ENCODE assay signal across 31 mouse cellular contexts in genomic region chr11:103181349-103181748, GRCm38 (mm10). TPM values are rescaled to one million over a fixed set of nuclear protein-coding genes. Genes with fewer than 3 reads are reported as not detected.
A peak's percentile ranks its signal among the peaks of the same experiment; 100 is the strongest.
DNase-seq lines count a peak whose midpoint lies in the region; ATAC-seq and TF ChIP-seq lines count a peak whose summit lies in the region.
"Had no signal": no experiment of that assay in that cellular context is flagged by ENCODE, and none has a peak within 500 bp of the region (broad histone marks: within the 10 kb centered on the region; RNA-seq: fewer than 3 reads in every experiment).

No protein-coding gene starts in this region.

- no peaks in the 10 kb centered on the region for H3K27me3 ChIP-seq in forebrain, embryonic 11.5 days (ENCODE audit: control insufficient read depth, insufficient read depth, low read length)
- no peaks in the 10 kb centered on the region for H3K27me3 ChIP-seq in forebrain, embryonic 15.5 days
- no peaks in the 10 kb centered on the region for H3K27me3 ChIP-seq in kidney, adult 2 months (replicated peaks; ENCODE audit: control insufficient read depth, insufficient read depth, low read length)
- H3K27me3 ChIP-seq: CH12.LX; embryonic facial prominence, embryonic 13.5 days had no signal

- H3K4me2 ChIP-seq in forebrain, embryonic 11.5 days (ENCODE audit: low read depth, low read length, severe bottlenecking): no peak overlapping the region
- no peak overlapping the region for H3K4me2 ChIP-seq in forebrain, embryonic 15.5 days (replicated peaks)
- H3K4me2 ChIP-seq: embryonic facial prominence, embryonic 13.5 days; embryonic facial prominence, embryonic 15.5 days; forebrain, embryonic 13.5 days had no signal

- no peak for TF ChIP-seq POLR2A in kidney, adult 2 months (IDR thresholded peaks at IDR 0.05; ENCODE audit: low read depth, low read length)

- peak; percentile 19 for DNase-seq in forebrain, embryonic 11.5 days (ENCODE audit: low spot score)
- peak; percentile 4 for DNase-seq in gastrocnemius, adult 2 months
- no peak for DNase-seq in gastrocnemius, adult 18-20 months (ENCODE audit: low spot score)
- no peak for DNase-seq in kidney, adult 2 months
- no peak for DNase-seq in kidney, postnatal 4 days
- DNase-seq in right cerebral cortex, postnatal 25 days: peak; percentile 37
- no peak for DNase-seq in right cerebral cortex, adult 18-20 months
- DNase-seq: adrenal gland, adult 2 months; adrenal gland, postnatal 10 days; adrenal gland, postnatal 25 days; B cell, adult 2 months; cerebellum, adult 11 months; cerebellum, adult 18-20 months; cerebellum, adult 8-10 months; cerebellum, adult 9-11 months; cerebellum, postnatal 14 days; cerebellum, postnatal 36 days; embryo, embryonic 11 days had no signal

- H3K36me3 ChIP-seq in forebrain, embryonic 11.5 days (ENCODE audit: control insufficient read depth, insufficient read depth, low read length): no peaks in the 10 kb centered on the region
- no peaks in the 10 kb centered on the region for H3K36me3 ChIP-seq in forebrain, embryonic 15.5 days
- no peaks in the 10 kb centered on the region for H3K36me3 ChIP-seq in kidney, adult 2 months (ENCODE audit: control insufficient read depth, insufficient read depth, low read length)
- H3K36me3 ChIP-seq: embryonic facial prominence, embryonic 13.5 days; embryonic facial prominence, embryonic 15.5 days; forebrain, embryonic 10.5 days had no signal

- H3K4me3 ChIP-seq in forebrain, embryonic 11.5 days (ENCODE audit: low read depth, low read length): no peak overlapping the region
- H3K4me3 ChIP-seq in forebrain, embryonic 15.5 days: no peak overlapping the region
- no peak overlapping the region for H3K4me3 ChIP-seq in gastrocnemius, adult 2 months
- H3K4me3 ChIP-seq in kidney, adult 2 months (ENCODE audit: insufficient read depth, low read depth, low read length): peak overlapping the region; percentile 23; the same call in 1 of the 2 replicates
- H3K4me3 ChIP-seq: embryonic facial prominence, embryonic 13.5 days; embryonic facial prominence, embryonic 15.5 days; erythroblast, embryonic 14.5 days; forebrain, embryonic 10.5 days; forebrain, embryonic 13.5 days had no signal

- H3K27ac ChIP-seq in forebrain, embryonic 11.5 days (ENCODE audit: low read depth, low read length): no peak overlapping the region
- H3K27ac ChIP-seq in forebrain, embryonic 15.5 days (replicated peaks): no peak overlapping the region
- no peak overlapping the region for H3K27ac ChIP-seq in gastrocnemius, adult 2 months
- H3K27ac ChIP-seq in kidney, adult 2 months (ENCODE audit: insufficient read depth, low read depth, low read length): peak overlapping the region; percentile 86
- H3K27ac ChIP-seq: embryonic facial prominence, embryonic 13.5 days; embryonic facial prominence, embryonic 15.5 days; forebrain, embryonic 10.5 days; forebrain, embryonic 13.5 days had no signal

- no peak for ATAC-seq in forebrain, embryonic 11.5 days (replicated peaks; ENCODE audit: low FRiP score)
- no peak for ATAC-seq in forebrain, embryonic 15.5 days (replicated peaks)
- ATAC-seq: CD4-positive, CD25-positive, alpha-beta regulatory T cell, adult 4 months; forebrain, embryonic 13.5 days; forebrain, embryonic 16.5 days had no signal

- H3K9ac ChIP-seq in forebrain, embryonic 11.5 days (ENCODE audit: low read length): no peak overlapping the region
- H3K9ac ChIP-seq in forebrain, embryonic 15.5 days (replicated peaks): no peak overlapping the region
- H3K9ac ChIP-seq: embryonic facial prominence, embryonic 13.5 days; embryonic facial prominence, embryonic 15.5 days; forebrain, embryonic 13.5 days had no signal

- no peaks in the 10 kb centered on the region for H3K9me3 ChIP-seq in forebrain, embryonic 11.5 days (ENCODE audit: control insufficient read depth, low read length)
- H3K9me3 ChIP-seq in forebrain, embryonic 15.5 days: no peaks in the 10 kb centered on the region
- H3K9me3 ChIP-seq: embryonic facial prominence, embryonic 13.5 days; embryonic facial prominence, embryonic 15.5 days; forebrain, embryonic 10.5 days; forebrain, embryonic 13.5 days had no signal

- no peak for TF ChIP-seq CTCF in gastrocnemius, adult 2 months (IDR thresholded peaks at IDR 0.05)
- no peak for TF ChIP-seq CTCF in kidney, adult 2 months (conservative IDR thresholded peaks at IDR 0.05; ENCODE audit: insufficient read depth, insufficient read length, low read depth, low read length)

- no peaks in the 10 kb centered on the region for H3K4me1 ChIP-seq in forebrain, embryonic 11.5 days (replicated peaks; ENCODE audit: control insufficient read depth, insufficient read depth, low read length)
- no peaks in the 10 kb centered on the region for H3K4me1 ChIP-seq in forebrain, embryonic 15.5 days
- peaks cover 19% of the 10 kb centered on the region for H3K4me1 ChIP-seq in kidney, adult 2 months (ENCODE audit: control insufficient read depth, insufficient read depth, low read length)
- H3K4me1 ChIP-seq: embryonic facial prominence, embryonic 13.5 days; embryonic facial prominence, embryonic 15.5 days; forebrain, embryonic 10.5 days; forebrain, embryonic 13.5 days had no signal

- intact Hi-C loops in gastrocnemius, adult 2 months (cut with DNase I): no loop called here

- whole genome bisulfite sequencing in forebrain, embryonic 11.5 days: 81% methylated on average over 9 of the region's 9 CpGs
- 80% methylated on average over 9 of the region's 9 CpGs for WGBS in forebrain, embryonic 15.5 days
- 61% methylated on average over 9 of the region's 9 CpGs for WGBS in kidney, adult 2 months

RNA-seq across cellular contexts. Expression of gene Fmnl1, which starts 10.4 kb away (rescaled TPM):
- 0.76 and 1.8 TPM in 2 replicates for polyA plus RNA-seq in forebrain, embryonic 11.5 days (2014; fragmentation: Nextera tagmentation; extraction: Ambion mirVana)
- 1.7 and 3.1 TPM in 2 replicates for polyA plus RNA-seq in forebrain, embryonic 15.5 days (2015; fragmentation: Nextera tagmentation; extraction: Ambion mirVana)
- 1 to 10 TPM; 4.2 to 5.7 TPM for total RNA-seq in gastrocnemius, adult 2 months (2021)
- total RNA-seq in gastrocnemius, adult 18-20 months (2021): 1 to 10 TPM; 5.1 to 8.1 TPM
- polyA plus RNA-seq in kidney, adult 2 months (2012; rRNA removed): 32.7 and 35.5 TPM in 2 replicates

RNA-seq across cellular contexts. Expression of gene 1700023F06Rik, which starts 27.0 kb away (rescaled TPM):
- polyA plus RNA-seq in forebrain, embryonic 11.5 days (2014; fragmentation: Nextera tagmentation; extraction: Ambion mirVana): 0.23 and 0.32 TPM in 2 replicates
- polyA plus RNA-seq in forebrain, embryonic 15.5 days (2015; fragmentation: Nextera tagmentation; extraction: Ambion mirVana): 0.75 and 0.98 TPM in 2 replicates
- not detected for total RNA-seq in gastrocnemius, adult 2 months (2021)
- not detected for total RNA-seq in gastrocnemius, adult 18-20 months (2021)
- polyA plus RNA-seq in kidney, adult 2 months (2012; rRNA removed): 0.09 and 0.22 TPM in 2 replicates
- total RNA-seq: adrenal gland, postnatal 25 days; CH12.LX; common myeloid progenitor, adult 5-6 weeks; MEL had no signal
- polyA plus RNA-seq: CD4-positive, CD25-positive, alpha-beta regulatory T cell, adult 4 months; erythroblast, embryonic 14.5 days had no signal

RNA-seq across cellular contexts. Expression of gene Spata32, which starts 36.9 kb away (rescaled TPM):
- not detected in 2 replicates for polyA plus RNA-seq in forebrain, embryonic 11.5 days (2014; fragmentation: Nextera tagmentation; extraction: Ambion mirVana)
- 0.15 and 0.38 TPM in 2 replicates for polyA plus RNA-seq in forebrain, embryonic 15.5 days (2015; fragmentation: Nextera tagmentation; extraction: Ambion mirVana)
- total RNA-seq in gastrocnemius, adult 2 months (2021): not detected
- not detected for total RNA-seq in gastrocnemius, adult 18-20 months (2021)
- polyA plus RNA-seq in kidney, adult 2 months (2012; rRNA removed): not detected in 2 replicates
- total RNA-seq: adrenal gland, adult 2 months; adrenal gland, postnatal 10 days; adrenal gland, postnatal 25 days; adrenal gland, postnatal 4 days; CH12.LX; MEL had no signal
- polyA plus RNA-seq: adrenal gland, adult 2 months; CD4-positive, CD25-positive, alpha-beta regulatory T cell, adult 4 months; embryonic facial prominence, embryonic 11.5 days; embryonic facial prominence, embryonic 13.5 days; embryonic facial prominence, embryonic 15.5 days; erythroblast, embryonic 14.5 days; forebrain, embryonic 10.5 days; forebrain, embryonic 13.5 days; forebrain, embryonic 16.5 days had no signal

RNA-seq across cellular contexts. Expression of gene Hexim2, which starts 49.1 kb away (rescaled TPM):
- 8.7 and 9.2 TPM in 2 replicates for polyA plus RNA-seq in forebrain, embryonic 11.5 days (2014; fragmentation: Nextera tagmentation; extraction: Ambion mirVana)
- polyA plus RNA-seq in forebrain, embryonic 15.5 days (2015; fragmentation: Nextera tagmentation; extraction: Ambion mirVana): 20.8 and 23.8 TPM in 2 replicates
- 1 to 10 TPM; 2.0 to 3.6 TPM for total RNA-seq in gastrocnemius, adult 2 months (2021)
- 1 to 10 TPM; 3.3 to 4.4 TPM for total RNA-seq in gastrocnemius, adult 18-20 months (2021)
- polyA plus RNA-seq in kidney, adult 2 months (2012; rRNA removed): 3.8 and 4.0 TPM in 2 replicates

Comparison
In these comparisons a context has a peak if more than half of its experiments do, and no peak if none do; other contexts are left out.
1. DNase-seq: peak in forebrain, embryonic 11.5 days (single experiment), gastrocnemius, adult 2 months (single experiment) and right cerebral cortex, postnatal 25 days (single experiment); none in gastrocnemius, adult 18-20 months (single experiment), kidney, adult 2 months (single experiment), kidney, postnatal 4 days (0 of 2) and right cerebral cortex, adult 18-20 months (single experiment).